Mouse (Mus musculus): ENCODE measurements at regions not wholly inside any gene's neighbourhood (a gene's known extent, or its start where the extent isn't known, plus 50 kb on each side); places are given as distances from the start of the nearest gene placed in this dataset.
A peak's percentile ranks its signal among the peaks of the same experiment; 100 is the strongest.
"Not testable (repeated sequence)": the region's sequence is repeated elsewhere in the genome, so short reads cannot be mapped to it uniquely, and the experiment has no call there.

- peak; percentile 1 for DNase-seq
Measured at GRCm38 (mm10) chr3:69669541-69669940, 52.2 kb upstream of the Nmd3 start.

GRCm38 (mm10) chr3:69667820-69668219 lies 54.0 kb upstream of the Nmd3 start:
- no peak for DNase-seq

GRCm38 (mm10) chr3:69667359-69667758 lies 54.4 kb upstream of the Nmd3 start:
- DNase-seq, result no peak

GRCm38 (mm10) chr3:69664277-69664676 lies 57.5 kb upstream of the Nmd3 start:
- no peak for DNase-seq

GRCm38 (mm10) chr3:69658185-69658584 lies 59.4 kb upstream of the B3galnt1 start:
- no peak for DNase-seq

- no peak for DNase-seq
Measured at GRCm38 (mm10) chr3:69657570-69657969, 58.8 kb upstream of the B3galnt1 start.

GRCm38 (mm10) chr3:69655651-69656050 lies 56.9 kb upstream of the B3galnt1 start:
- not testable (repeated sequence) for DNase-seq

- DNase-seq, result peak; percentile 21
Measured at GRCm38 (mm10) chr3:69655001-69655400, 56.2 kb upstream of the B3galnt1 start.

- not testable (repeated sequence) for DNase-seq
Measured at GRCm38 (mm10) chr3:69653361-69653760, 54.6 kb upstream of the B3galnt1 start.

GRCm38 (mm10) chr3:69649561-69649960 lies 50.8 kb upstream of the B3galnt1 start:
- no peak for DNase-seq
